Mouse (Mus musculus): ENCODE results near the gene Chmp2b.

DNA sequence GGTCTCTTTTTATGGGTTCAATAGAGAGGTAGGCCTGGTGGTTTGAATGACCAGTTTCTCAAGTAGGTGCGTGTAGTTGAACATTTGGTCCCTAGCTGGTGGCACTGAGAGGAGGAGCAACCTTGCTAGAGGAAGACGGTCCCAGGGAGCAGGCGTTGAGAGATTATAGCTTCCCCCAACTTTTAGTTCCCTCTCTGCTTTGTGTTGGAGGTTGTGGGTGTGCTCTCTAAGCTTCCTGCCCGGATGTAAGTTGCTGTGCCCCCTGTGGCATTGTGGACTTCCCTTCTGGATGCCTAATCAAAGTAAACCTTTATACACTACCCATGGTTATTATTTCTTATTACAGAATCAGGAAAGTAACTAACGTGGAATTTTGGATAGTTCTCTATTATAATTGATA is 66.5 kb downstream of the Chmp2b start:
- TF ChIP-seq POLR2A (IDR thresholded peaks at IDR 0.05; ENCODE audit: low read depth, low read length) (no peak), CTCF (conservative IDR thresholded peaks at IDR 0.05; ENCODE audit: insufficient read depth, insufficient read length, low read depth, low read length) (no peak)

All from kidney, adult 2 months (tissue).